Mouse (Mus musculus): Measurements from ENCODE around the gene Ppib.

DNA sequence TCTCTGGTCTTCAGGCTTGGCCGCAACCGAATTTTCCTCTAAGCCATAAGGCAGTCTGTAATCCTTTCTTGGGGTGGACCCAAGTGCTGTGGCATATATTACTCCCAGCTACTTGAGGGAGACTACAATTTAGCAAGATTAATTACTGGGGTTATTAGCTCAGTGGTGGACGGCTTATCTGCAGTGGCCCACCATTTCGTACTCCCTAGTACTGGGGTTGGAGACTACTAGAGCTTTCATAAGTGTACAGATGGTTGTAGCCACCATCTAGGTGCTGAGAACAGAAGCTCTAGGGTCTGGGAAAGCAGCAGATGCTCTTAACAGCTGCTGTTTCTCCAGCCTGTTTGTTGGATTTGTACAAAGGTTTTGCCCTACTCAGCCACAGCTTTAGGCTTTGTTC, 964 bp downstream of the Ppib start:
- TF ChIP-seq CTCF (IDR thresholded peaks at IDR 0.05; ENCODE audit: low read depth) (no peak), EP300 (optimal IDR thresholded peaks at IDR 0.05) (no peak)

All from stomach, postnatal 0 days (tissue).